ENCODE assay signal across 23 mouse cellular contexts in the genomic region with DNA sequence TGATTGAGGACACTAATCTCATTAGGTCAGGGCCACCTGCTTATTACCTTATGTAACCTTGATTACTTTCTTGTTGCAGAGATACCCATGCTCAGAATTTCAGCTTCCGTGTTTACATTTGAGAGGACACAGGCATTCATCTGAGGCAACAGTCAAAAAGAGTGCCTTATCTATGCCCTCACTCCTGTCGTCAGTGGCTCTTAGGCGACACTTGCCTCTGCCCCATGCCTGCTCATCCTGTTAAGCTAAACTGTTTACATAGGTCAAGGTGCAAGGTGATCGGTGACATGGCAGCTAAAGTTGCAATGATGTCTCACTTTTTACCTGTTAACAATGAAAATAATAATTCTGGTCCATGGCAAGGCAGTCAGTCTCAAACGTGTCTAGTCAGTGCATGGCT.
"Had no signal": no experiment of that assay in that cellular context is flagged by ENCODE, and none has a peak within 500 bp of the region (broad histone marks: within the 10 kb centered on the region; RNA-seq: fewer than 3 reads in every experiment).

No protein-coding gene starts in this region.

- H3K36me3 ChIP-seq: kidney, embryonic 15.5 days; limb, embryonic 12.5 days; limb, embryonic 15.5 days; midbrain, embryonic 12.5 days; midbrain, embryonic 15.5 days; neural tube, embryonic 12.5 days; neural tube, embryonic 15.5 days; stomach, embryonic 15.5 days had no signal

- ATAC-seq: inflammation-experienced regulatory T-cells, adult 6 months; intestine, embryonic 16.5 days; midbrain, embryonic 15.5 days had no signal

- H3K4me1 ChIP-seq: kidney, embryonic 15.5 days; limb, embryonic 12.5 days; limb, embryonic 15.5 days; midbrain, embryonic 12.5 days; midbrain, embryonic 15.5 days; neural tube, embryonic 12.5 days; neural tube, embryonic 15.5 days; stomach, embryonic 15.5 days had no signal

- H3K9ac ChIP-seq: kidney, embryonic 15.5 days; limb, embryonic 12.5 days; limb, embryonic 15.5 days; lung, embryonic 14.5 days; midbrain, embryonic 12.5 days; midbrain, embryonic 15.5 days; neural tube, embryonic 12.5 days; neural tube, embryonic 15.5 days; stomach, embryonic 15.5 days had no signal

- H3K4me2 ChIP-seq: kidney, embryonic 15.5 days; limb, embryonic 12.5 days; limb, embryonic 15.5 days; lung, embryonic 14.5 days; midbrain, embryonic 12.5 days; midbrain, embryonic 15.5 days; neural tube, embryonic 12.5 days; neural tube, embryonic 15.5 days; stomach, embryonic 15.5 days had no signal

- H3K27me3 ChIP-seq: kidney, embryonic 15.5 days; limb, embryonic 12.5 days; limb, embryonic 15.5 days; midbrain, embryonic 12.5 days; midbrain, embryonic 15.5 days; neural tube, embryonic 12.5 days; neural tube, embryonic 15.5 days; stomach, embryonic 15.5 days had no signal

- DNase-seq: kidney, adult 18-20 months; kidney, postnatal 10 days; kidney, postnatal 36 days; layer of hippocampus, postnatal 36 days; left cerebral cortex, postnatal 4 days; lung, embryonic 14.5 days; lung, postnatal 10 days; lung, postnatal 36 days; right cerebral cortex, adult 18-20 months; right cerebral cortex, postnatal 14 days; spleen, adult 18-20 months; thymus, postnatal 25 days had no signal

- H3K27ac ChIP-seq: kidney, embryonic 15.5 days; left cerebral cortex, adult 2 months; limb, embryonic 12.5 days; limb, embryonic 15.5 days; midbrain, embryonic 12.5 days; midbrain, embryonic 15.5 days; neural tube, embryonic 12.5 days; neural tube, embryonic 15.5 days; stomach, embryonic 15.5 days had no signal

- H3K4me3 ChIP-seq: kidney, embryonic 15.5 days; left cerebral cortex, adult 2 months; limb, embryonic 12.5 days; limb, embryonic 15.5 days; midbrain, embryonic 12.5 days; midbrain, embryonic 15.5 days; neural tube, embryonic 12.5 days; neural tube, embryonic 15.5 days; stomach, embryonic 15.5 days had no signal

- H3K9me3 ChIP-seq: kidney, embryonic 15.5 days; limb, embryonic 12.5 days; limb, embryonic 15.5 days; midbrain, embryonic 12.5 days; midbrain, embryonic 15.5 days; neural tube, embryonic 12.5 days; neural tube, embryonic 15.5 days; stomach, embryonic 15.5 days had no signal
